Comparison of ENCODE assay signal across 16 mouse cellular contexts in genomic region chr6:87045507-87045906, GRCm38 (mm10). TPM values are rescaled to one million over a fixed set of nuclear protein-coding genes. Genes with fewer than 3 reads are reported as not detected.
"Had no signal": no experiment of that assay in that cellular context is flagged by ENCODE, and none has a peak within 500 bp of the region (broad histone marks: within the 10 kb centered on the region; RNA-seq: fewer than 3 reads in every experiment).

No protein-coding gene starts in this region.

- H3K4me3 ChIP-seq: neural tube, embryonic 15.5 days; stomach, embryonic 15.5 days had no signal

- H3K4me2 ChIP-seq: neural tube, embryonic 15.5 days; stomach, embryonic 15.5 days had no signal

- H3K9me3 ChIP-seq: neural tube, embryonic 15.5 days; stomach, embryonic 15.5 days had no signal

- H3K9ac ChIP-seq: neural tube, embryonic 15.5 days; stomach, embryonic 15.5 days had no signal

- DNase-seq: retina, postnatal 1 day; right cerebral cortex, adult 18-20 months; right cerebral cortex, postnatal 14 days; right cerebral cortex, postnatal 25 days; right cerebral cortex, postnatal 4 days; spleen, adult 18-20 months; thymus, adult 18-20 months; thymus, adult 2 months; thymus, postnatal 14 days; thymus, postnatal 25 days; thymus, postnatal 36 days; thymus, postnatal 4 days had no signal

- H3K27me3 ChIP-seq: neural tube, embryonic 15.5 days; stomach, embryonic 15.5 days had no signal

- H3K27ac ChIP-seq: neural tube, embryonic 15.5 days; stomach, embryonic 15.5 days; stomach, postnatal 0 days had no signal

- H3K36me3 ChIP-seq: stomach, embryonic 15.5 days had no signal

RNA-seq across cellular contexts. Expression of gene D6Ertd527e, which starts 59.0 kb away (rescaled TPM):
- polyA plus RNA-seq: neural tube, embryonic 14.5 days had no signal
